Mouse (Mus musculus) embryonic facial prominence, embryonic 12.5 days (tissue): ENCODE results near the gene Kcne4. TPM values are rescaled to one million over a fixed set of nuclear protein-coding genes. Genes with fewer than 3 reads are reported as not detected.

Experiments used
- ATAC-seq: fragments of 200-750 bp; cut with Nextera tagmentation; 2 replicates; pipeline ENCODE4 v1.8.0; 2017; ENCODE audit not compliant: insufficient number of reproducible peaks, insufficient read depth, low FRiP score, low TSS enrichment
- H3K27ac ChIP-seq: fragments of 300-500 bp; sonication (generic); 2 replicates; pipeline ENCODE4 v1.5.1; 2016; ENCODE audit warnings: mild to moderate bottlenecking
- H3K27me3 ChIP-seq: fragments of 300-500 bp; sonication (generic); 2 replicates; pipeline ENCODE4 v1.6.1; 2016; ENCODE audit warnings: mild to moderate bottlenecking, moderate library complexity
- H3K36me3 ChIP-seq: fragments of 300-500 bp; sonication (generic); 2 replicates; pipeline ENCODE4 v1.6.1; 2016; ENCODE audit warnings: mild to moderate bottlenecking
- H3K4me1 ChIP-seq: fragments of 300-500 bp; sonication (generic); 2 replicates; pipeline ENCODE4 v1.6.1; 2016
- H3K4me2 ChIP-seq: fragments of 300-500 bp; sonication (generic); replicated peaks from 2 replicates; pipeline ENCODE4 v1.6.1; 2016; ENCODE audit warnings: mild to moderate bottlenecking, moderate library complexity
- H3K4me3 ChIP-seq: fragments of 300-500 bp; sonication (generic); 2 replicates; pipeline ENCODE4 v1.5.1; 2016; ENCODE audit warnings: mild to moderate bottlenecking
- H3K9ac ChIP-seq: fragments of 300-500 bp; sonication (generic); 2 replicates; pipeline ENCODE4 v1.6.1; 2016; ENCODE audit warnings: mild to moderate bottlenecking, moderate library complexity
- H3K9me3 ChIP-seq: fragments of 300-500 bp; sonication (generic); 2 replicates; pipeline ENCODE4 v1.6.1; 2016; ENCODE audit warnings: mild to moderate bottlenecking, moderate library complexity
- WGBS: fragments of 180-500 bp; shearing (Covaris S2); methylation state at CpG from one replicate; pipeline ENCODE4 v1.1.7; 2016; 5-methylcytosine and 5-hydroxymethylcytosine counted together
- polyA plus RNA-seq: library from polyadenylated mRNA; unstranded; fragments of >200 nt; fragmentation: Nextera tagmentation; extraction: Ambion mirVana; gene quantifications from 2 replicates; pipeline ENCODE4 v1.2.1, GENCODE M21; 2016

Kcne4 gene
- polyA plus RNA-seq, 1 experiment from 2014 or later = 4.3 TPM

DNA sequence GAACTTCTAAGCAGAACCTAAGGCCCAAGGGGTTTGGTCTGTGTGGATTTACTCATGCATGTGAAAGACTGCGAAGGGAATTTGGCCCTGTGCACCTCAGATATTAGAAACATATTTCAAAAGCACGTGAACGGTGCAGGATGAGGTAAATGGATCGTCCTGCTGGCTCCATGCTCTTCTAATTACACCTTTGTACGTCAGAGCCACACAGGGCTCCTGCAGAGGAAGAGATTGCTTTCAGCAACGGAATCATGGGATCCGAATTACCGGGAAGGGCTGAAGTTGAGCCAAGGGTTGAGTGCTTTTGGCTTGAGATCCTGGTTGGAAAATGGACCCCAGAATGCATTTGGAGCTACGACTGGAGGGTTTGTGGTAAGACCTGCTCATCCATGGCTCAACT is 4.6 kb downstream of the Kcne4 start:
- Histone ChIP-seq H3K9ac (no peak overlapping the region), H3K36me3 (no peaks in the 10 kb centered on the region), H3K4me3 (no peak overlapping the region), H3K4me2 (no peak overlapping the region), H3K27ac (peak overlapping the region; percentile 73), H3K9me3 (no peaks in the 10 kb centered on the region), H3K27me3 (no peaks in the 10 kb centered on the region), H3K4me1 (peaks cover 39% of the 10 kb centered on the region)
- WGBS = 21% methylated on average over 9 of the region's 9 CpGs
- peak; percentile 71; the same call in 1 of the 2 replicates for ATAC-seq

DNA sequence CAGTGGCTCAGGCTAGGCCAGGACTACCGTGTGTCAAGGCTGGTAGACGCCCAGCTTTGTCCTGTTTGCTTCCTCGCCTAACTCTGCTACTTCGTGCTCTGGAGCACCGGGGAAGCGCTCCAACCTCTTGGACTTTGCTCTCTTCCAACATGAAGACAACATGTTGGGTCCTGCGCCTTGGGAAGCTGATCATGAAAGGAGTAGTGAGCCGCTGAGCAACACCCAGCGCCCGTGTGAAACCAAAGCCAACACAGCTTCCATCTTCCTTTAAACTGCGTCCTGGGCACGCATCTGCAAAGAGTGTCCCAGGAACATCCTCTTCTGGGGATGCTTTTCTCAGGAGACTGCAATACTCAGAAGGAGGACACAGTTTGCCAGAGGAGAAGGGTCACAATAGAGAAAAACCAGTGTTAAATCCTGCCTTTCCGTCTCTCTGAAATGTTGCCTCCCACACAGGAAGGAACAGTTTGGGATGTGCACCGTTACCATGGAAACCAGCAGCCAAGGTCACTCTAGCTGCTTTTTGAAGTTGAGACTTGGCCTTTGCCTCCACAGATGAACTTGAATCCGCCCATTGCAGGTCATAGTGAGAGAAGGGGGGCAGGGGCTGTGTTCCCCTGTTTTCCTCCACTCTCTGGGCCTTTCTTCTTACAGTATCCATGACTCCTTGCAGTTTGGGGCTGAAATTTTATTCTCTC is 5.3 kb downstream of the Kcne4 start:
- Histone ChIP-seq H3K27ac (peak overlapping the region; percentile 73), H3K9ac (no peak overlapping the region), H3K36me3 (no peaks in the 10 kb centered on the region), H3K4me1 (peaks cover 39% of the 10 kb centered on the region), H3K4me2 (no peak overlapping the region), H3K9me3 (no peaks in the 10 kb centered on the region), H3K4me3 (no peak overlapping the region), H3K27me3 (no peaks in the 10 kb centered on the region)
- ATAC-seq = no peak
- 84% methylated on average over 15 of the region's 15 CpGs for WGBS

DNA sequence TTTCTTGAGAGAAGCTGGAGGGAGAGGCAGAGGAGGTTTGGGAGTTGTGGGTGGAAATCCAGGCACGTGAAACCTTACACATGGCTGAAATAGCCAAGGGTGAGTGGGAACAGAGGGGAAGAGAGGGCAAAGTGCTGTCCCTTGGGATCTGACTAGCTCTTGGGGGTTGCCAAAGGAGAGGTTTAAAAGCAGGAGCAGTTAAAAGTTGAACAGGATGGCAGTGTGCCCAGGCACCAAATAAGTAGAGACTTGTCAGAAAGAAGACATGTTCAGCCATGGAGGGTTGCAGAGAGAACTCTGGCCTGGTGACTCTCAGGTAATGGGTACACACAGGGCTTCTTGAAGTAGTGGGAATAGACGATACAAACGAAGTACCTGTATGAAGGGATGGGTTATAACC is 8.7 kb downstream of the Kcne4 start:
- ATAC-seq = no peak
- Histone ChIP-seq H3K4me3 (no peak overlapping the region), H3K36me3 (no peaks in the 10 kb centered on the region), H3K27me3 (no peaks in the 10 kb centered on the region), H3K27ac (no peak overlapping the region), H3K4me1 (peaks cover 15% of the 10 kb centered on the region), H3K4me2 (no peak overlapping the region), H3K9ac (no peak overlapping the region), H3K9me3 (no peaks in the 10 kb centered on the region)
- WGBS = 78% methylated on average over 3 of the region's 3 CpGs

DNA sequence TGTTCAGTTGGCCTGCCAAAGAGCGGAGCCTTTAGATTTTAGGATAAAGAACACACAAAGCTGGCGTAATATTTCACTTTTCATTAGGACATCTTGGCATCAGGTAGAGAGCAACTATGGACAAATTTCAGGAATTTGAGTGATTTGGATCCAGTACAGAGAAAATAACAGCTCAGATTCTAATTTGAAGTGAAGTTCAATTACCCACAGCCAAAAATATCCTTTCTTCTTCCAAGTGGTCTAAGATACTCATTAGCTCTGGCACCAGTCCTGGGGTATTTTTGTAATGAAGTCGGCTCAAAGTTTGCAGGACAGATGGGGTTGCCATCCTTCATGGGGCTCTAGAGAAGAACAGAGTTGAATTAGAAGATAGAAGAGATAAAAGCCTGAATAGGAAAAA is 21.9 kb downstream of the Kcne4 start:
- WGBS = 86% methylated on average over 3 of the region's 3 CpGs
- no peak overlapping the region for H3K4me2 ChIP-seq
- H3K27me3 ChIP-seq = no peaks in the 10 kb centered on the region
- no peaks in the 10 kb centered on the region for H3K36me3 ChIP-seq
- no peak for ATAC-seq
- no peaks in the 10 kb centered on the region for H3K4me1 ChIP-seq
- H3K4me3 ChIP-seq = no peak overlapping the region
- H3K9ac ChIP-seq = no peak overlapping the region
- no peak overlapping the region for H3K27ac ChIP-seq
- no peaks in the 10 kb centered on the region for H3K9me3 ChIP-seq

DNA sequence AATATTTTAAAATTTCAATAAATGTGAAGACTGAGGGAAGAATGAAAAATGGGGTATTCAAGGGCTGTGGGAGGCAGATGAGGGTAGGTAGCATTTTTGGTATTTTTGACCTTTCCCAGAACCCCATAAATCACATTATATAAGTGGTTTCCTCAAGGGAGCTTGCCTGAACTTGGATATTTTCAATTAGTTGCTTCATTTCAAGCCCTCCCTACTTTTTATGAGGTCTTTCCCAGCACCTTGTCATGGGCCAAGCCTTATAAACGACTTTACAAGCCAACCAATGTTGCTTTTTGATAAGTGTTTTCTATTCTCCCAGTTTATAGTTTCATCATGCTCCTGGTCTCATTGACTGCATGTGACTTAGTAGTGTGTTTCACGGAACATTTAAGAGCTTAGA is 24.2 kb downstream of the Kcne4 start:
- 68% methylated on average over 2 of the region's 2 CpGs for WGBS
- no peak overlapping the region for H3K4me3 ChIP-seq
- H3K9ac ChIP-seq = no peak overlapping the region
- no peaks in the 10 kb centered on the region for H3K27me3 ChIP-seq
- no peaks in the 10 kb centered on the region for H3K36me3 ChIP-seq
- H3K4me1 ChIP-seq = 0 out of 2 replicates have a peak, but pooled peaks cover 3% of the 10 kb centered on the region
- ATAC-seq = no peak
- H3K27ac ChIP-seq = no peak overlapping the region
- H3K9me3 ChIP-seq = no peaks in the 10 kb centered on the region
- no peak overlapping the region for H3K4me2 ChIP-seq

DNA sequence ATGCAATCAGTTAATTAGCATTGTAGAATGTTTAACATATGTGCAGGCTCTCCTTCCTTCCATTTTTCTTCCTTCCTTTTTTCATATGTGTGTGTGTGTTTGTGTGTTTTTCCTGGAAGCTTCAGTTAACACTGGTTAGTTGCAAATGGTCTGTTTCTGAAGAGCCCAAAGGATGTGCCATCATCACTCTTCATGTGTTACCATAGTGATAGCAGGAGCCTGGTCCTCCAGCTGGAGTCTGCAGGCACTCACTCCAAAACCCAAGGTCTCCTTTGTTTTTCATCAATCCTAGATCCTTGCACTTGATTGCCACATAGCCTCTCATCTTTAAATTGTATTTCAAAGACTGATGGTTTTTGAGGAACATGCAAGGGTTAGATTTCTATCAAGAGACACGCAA is 29.1 kb downstream of the Kcne4 start:
- Histone ChIP-seq H3K4me1 (0 out of 2 replicates have a peak, but pooled peaks cover 3% of the 10 kb centered on the region), H3K27ac (no peak overlapping the region), H3K4me3 (no peak overlapping the region), H3K27me3 (no peaks in the 10 kb centered on the region), H3K9ac (no peak overlapping the region), H3K9me3 (no peaks in the 10 kb centered on the region), H3K36me3 (no peaks in the 10 kb centered on the region), H3K4me2 (no peak overlapping the region)
- ATAC-seq = no peak
- WGBS = 83% methylated on average over 1 of the region's 1 CpGs

DNA sequence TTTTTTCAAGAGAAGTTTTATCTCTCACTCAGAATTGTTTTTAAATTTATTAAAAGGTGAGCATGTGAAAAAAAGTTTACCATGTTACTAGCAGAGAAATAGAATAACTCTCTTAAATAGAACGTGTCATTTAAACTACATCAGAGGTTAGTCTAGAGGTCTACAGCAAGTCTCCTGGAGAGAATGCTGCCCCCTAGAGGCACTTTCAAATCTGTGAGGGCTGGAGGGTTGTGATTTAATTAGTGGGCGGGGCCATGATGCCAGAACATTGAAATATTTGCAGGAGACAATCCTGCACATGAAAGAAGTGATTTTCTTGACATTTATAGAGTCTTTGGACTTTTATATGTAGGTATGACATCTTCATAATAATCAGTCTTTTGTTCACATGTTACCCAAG is 29.9 kb downstream of the Kcne4 start:
- WGBS = 44% methylated on average over 2 of the region's 2 CpGs
- Histone ChIP-seq H3K27me3 (no peaks in the 10 kb centered on the region), H3K36me3 (no peaks in the 10 kb centered on the region), H3K4me2 (no peak overlapping the region), H3K9ac (no peak overlapping the region), H3K27ac (no peak overlapping the region), H3K9me3 (no peaks in the 10 kb centered on the region), H3K4me3 (no peak overlapping the region), H3K4me1 (0 out of 2 replicates have a peak, but pooled peaks cover 3% of the 10 kb centered on the region)
- no peak for ATAC-seq

DNA sequence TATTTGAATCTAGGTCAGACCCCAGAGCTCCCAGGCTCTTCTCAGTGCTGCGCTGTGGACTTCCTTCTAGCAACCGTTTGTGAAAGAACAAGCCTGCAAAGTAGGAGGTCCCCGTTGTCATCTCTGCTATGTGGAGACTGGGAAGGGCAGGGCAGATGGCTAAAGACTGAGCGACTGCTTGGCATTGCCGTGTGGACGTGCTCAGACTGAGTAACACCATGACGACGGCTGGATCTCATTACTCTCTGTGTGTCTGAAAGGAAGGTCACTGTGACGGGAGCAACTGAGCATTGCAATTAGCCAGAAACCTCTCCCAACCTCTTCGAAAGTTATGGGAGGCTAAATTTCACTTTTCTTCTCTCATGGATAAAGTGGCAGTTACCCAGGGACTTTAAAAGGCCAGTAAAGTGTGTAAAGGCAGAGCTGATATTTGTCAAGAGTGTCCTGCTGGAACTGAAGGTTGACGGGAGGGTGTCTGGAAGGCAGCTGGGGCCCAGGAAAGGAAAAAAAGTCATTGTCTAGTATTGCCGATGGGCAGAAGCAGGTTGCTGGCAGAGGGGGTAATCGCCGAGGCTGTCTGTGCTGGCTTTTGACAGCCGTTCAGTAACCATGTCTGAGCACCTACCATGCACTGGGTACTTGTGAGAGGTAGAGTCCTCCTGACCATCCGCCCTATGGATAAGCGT is 36.0 kb downstream of the Kcne4 start:
- no peaks in the 10 kb centered on the region for H3K36me3 ChIP-seq
- H3K9me3 ChIP-seq = 0 out of 2 replicates have a peak, but pooled peaks cover 3% of the 10 kb centered on the region
- H3K4me2 ChIP-seq = no peak overlapping the region
- ATAC-seq = 0 out of 2 replicates have a peak, but pooled peaks have one; percentile 22
- WGBS = 33% methylated on average over 17 of the region's 17 CpGs
- H3K27me3 ChIP-seq = no peaks in the 10 kb centered on the region
- H3K27ac ChIP-seq = no peak overlapping the region
- H3K4me1 ChIP-seq = peaks cover 7% of the 10 kb centered on the region
- no peak overlapping the region for H3K4me3 ChIP-seq
- H3K9ac ChIP-seq = no peak overlapping the region

DNA sequence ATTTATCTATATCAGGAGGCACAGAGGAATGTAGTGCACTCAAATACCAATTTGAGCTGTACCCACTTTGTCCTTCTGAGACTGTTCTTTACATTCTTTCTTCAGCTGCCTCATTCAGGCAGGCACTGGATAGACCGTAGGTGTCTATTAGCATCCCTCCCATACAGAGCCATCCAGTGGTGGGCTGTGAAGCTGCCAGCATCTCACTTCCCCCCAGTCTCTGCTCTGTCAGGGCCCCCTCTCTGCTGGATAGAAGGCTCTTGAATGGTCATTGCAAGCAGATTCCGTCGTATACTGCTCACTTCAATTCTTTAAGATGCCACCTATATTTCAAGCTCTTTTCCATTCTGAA is 36.5 kb downstream of the Kcne4 start:
- Histone ChIP-seq H3K27ac (no peak overlapping the region), H3K27me3 (no peaks in the 10 kb centered on the region), H3K4me3 (no peak overlapping the region), H3K4me1 (peaks cover 7% of the 10 kb centered on the region), H3K4me2 (no peak overlapping the region), H3K36me3 (no peaks in the 10 kb centered on the region), H3K9ac (no peak overlapping the region), H3K9me3 (0 out of 2 replicates have a peak, but pooled peaks cover 3% of the 10 kb centered on the region)
- ATAC-seq = 0 out of 2 replicates have a peak, but pooled peaks have one; percentile 3
- 90% methylated on average over 3 of the region's 3 CpGs for WGBS

DNA sequence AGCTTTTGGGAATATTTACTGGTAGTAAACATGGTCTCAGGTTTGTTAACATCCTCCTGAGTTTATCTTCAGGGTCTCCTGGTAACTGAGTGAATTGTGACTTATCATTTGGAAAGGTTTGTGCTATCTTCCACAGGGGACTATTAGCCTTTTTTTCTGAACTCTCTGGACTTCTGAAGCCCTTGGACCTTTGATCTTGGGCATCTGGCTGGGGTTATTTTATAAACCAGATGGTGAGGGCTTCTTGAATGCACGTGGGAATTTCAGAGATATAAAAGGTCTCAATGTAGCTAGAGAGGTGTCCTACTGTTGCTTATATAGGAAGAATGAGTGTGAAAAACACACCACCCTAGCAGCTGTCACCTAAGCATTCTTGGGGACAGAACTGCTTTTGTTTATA is 37.7 kb downstream of the Kcne4 start:
- Histone ChIP-seq H3K36me3 (no peaks in the 10 kb centered on the region), H3K27me3 (no peaks in the 10 kb centered on the region), H3K4me2 (no peak overlapping the region), H3K9ac (no peak overlapping the region), H3K4me3 (no peak overlapping the region), H3K9me3 (0 out of 2 replicates have a peak, but pooled peaks cover 3% of the 10 kb centered on the region), H3K27ac (no peak overlapping the region), H3K4me1 (peaks cover 7% of the 10 kb centered on the region)
- 58% methylated on average over 1 of the region's 1 CpGs for WGBS
- ATAC-seq = no peak

DNA sequence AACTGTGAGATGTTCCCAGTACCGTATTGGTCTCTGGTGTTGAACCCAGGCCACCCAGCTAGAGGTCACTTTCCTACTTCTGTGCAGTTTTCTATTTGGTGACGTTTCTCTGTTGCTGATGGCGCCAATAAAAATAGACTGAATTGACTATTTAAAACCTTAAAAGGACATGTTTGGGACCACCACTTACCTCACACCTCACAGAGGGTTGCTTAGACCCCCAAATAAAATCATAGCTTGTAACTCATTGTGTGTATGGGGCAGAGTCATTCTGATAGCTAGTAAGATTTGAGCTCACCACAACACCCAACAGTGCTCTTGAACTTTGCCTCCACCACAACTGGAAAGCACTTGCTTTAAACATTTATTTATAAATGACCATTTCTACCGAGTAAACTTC is 43.0 kb downstream of the Kcne4 start:
- no peak overlapping the region for H3K9ac ChIP-seq
- no peak overlapping the region for H3K4me2 ChIP-seq
- H3K4me1 ChIP-seq = no peaks in the 10 kb centered on the region
- 0 out of 2 replicates have a peak, but pooled peaks cover 3% of the 10 kb centered on the region for H3K9me3 ChIP-seq
- no peaks in the 10 kb centered on the region for H3K27me3 ChIP-seq
- WGBS = 72% methylated on average over 4 of the region's 4 CpGs
- no peak overlapping the region for H3K4me3 ChIP-seq
- H3K27ac ChIP-seq = no peak overlapping the region
- no peaks in the 10 kb centered on the region for H3K36me3 ChIP-seq
- ATAC-seq = no peak

DNA sequence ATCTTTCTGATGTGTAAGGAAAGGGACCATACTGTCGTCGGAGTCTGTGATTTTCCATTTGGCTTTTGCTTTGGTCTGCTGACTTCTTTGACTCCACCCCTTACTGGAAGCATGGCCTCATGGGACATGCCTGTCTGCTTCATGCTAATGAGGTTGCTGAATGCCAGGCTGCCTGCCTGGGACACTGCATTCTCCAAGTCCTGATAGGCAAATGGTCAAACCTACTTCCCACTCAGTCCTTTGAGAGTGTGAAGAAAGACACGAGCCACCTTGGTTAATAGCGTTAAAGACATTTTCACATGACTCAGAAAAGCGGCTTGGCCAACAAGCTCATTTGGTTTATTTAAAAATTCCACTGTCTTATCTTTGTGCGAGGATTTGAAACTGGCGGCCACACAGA is 43.5 kb downstream of the Kcne4 start:
- no peaks in the 10 kb centered on the region for H3K27me3 ChIP-seq
- no peak overlapping the region for H3K9ac ChIP-seq
- 83% methylated on average over 7 of the region's 7 CpGs for WGBS
- H3K36me3 ChIP-seq = no peaks in the 10 kb centered on the region
- no peak for ATAC-seq
- H3K27ac ChIP-seq = no peak overlapping the region
- no peak overlapping the region for H3K4me3 ChIP-seq
- H3K4me2 ChIP-seq = no peak overlapping the region
- H3K9me3 ChIP-seq = 0 out of 2 replicates have a peak, but pooled peaks cover 3% of the 10 kb centered on the region
- no peaks in the 10 kb centered on the region for H3K4me1 ChIP-seq
